Mouse (Mus musculus) layer of hippocampus, adult 18-20 months (tissue): ENCODE results near the gene Chrm1. TPM values are rescaled to one million over a fixed set of nuclear protein-coding genes. Genes with fewer than 3 reads are reported as not detected.

Experiments used
- DNase-seq, 2 experiments: peaks; one replicate each; pipeline ENCODE4 v3.0.0; 2022; ENCODE audit warnings: low spot score in 2 of 2
- long read RNA-seq: library from polyadenylated mRNA; stranded (forward); transcript quantifications from one replicate; pipeline ENCODE4 v2.0.0, GENCODE M21; 2021
- total RNA-seq, 2 experiments: library from RNA; stranded (reverse); gene quantifications; 2 replicates each; pipeline ENCODE4 v1.2.3; 2021

The Chrm1 gene
- total RNA-seq = 100 to 1,000 TPM; 178 to 184 TPM
- long read RNA-seq, full-length matches to known transcripts = 74 of 170 reads
- long read RNA-seq, partial matches to known transcripts = 61 of 170 reads
- long read RNA-seq, other reads (novel, unspliced or antisense) = 35 of 170 reads

GRCm38 (mm10) chr19:8663360-8663839 is at the start of gene Chrm1:
Chrm1 (plus strand) TSS chr19:8663789.
- peak in 1 of 2 experiments; percentile 75 for DNase-seq

GRCm38 (mm10) chr19:8614343-8614742 is 49.2 kb upstream of the Chrm1 start:
- DNase-seq = no peak

GRCm38 (mm10) chr19:8616314-8616713 is 47.3 kb upstream of the Chrm1 start:
- DNase-seq = no peak

GRCm38 (mm10) chr19:8617904-8618303 is 45.7 kb upstream of the Chrm1 start, which contains the start of gene Slc22a6:
Slc22a6 (plus strand) TSS chr19:8618039.
- no peak for DNase-seq

- no peak for DNase-seq
Measured at GRCm38 (mm10) chr19:8621098-8621497, 42.5 kb upstream of the Chrm1 start.

- no peak for DNase-seq
Measured at GRCm38 (mm10) chr19:8630249-8630648, 33.3 kb upstream of the Chrm1 start.

- no peak for DNase-seq
Measured at GRCm38 (mm10) chr19:8630826-8631225, 32.8 kb upstream of the Chrm1 start.

- no peak for DNase-seq
Measured at GRCm38 (mm10) chr19:8632029-8632428, 31.6 kb upstream of the Chrm1 start.

- DNase-seq = no peak
Measured at GRCm38 (mm10) chr19:8642086-8642485, 21.5 kb upstream of the Chrm1 start.

- no peak for DNase-seq
Measured at GRCm38 (mm10) chr19:8646393-8646792, 17.2 kb upstream of the Chrm1 start.

- DNase-seq = no peak
Measured at GRCm38 (mm10) chr19:8655833-8656232, 7.8 kb upstream of the Chrm1 start.

GRCm38 (mm10) chr19:8656341-8656740 is 7.2 kb upstream of the Chrm1 start:
- no peak for DNase-seq

- peak; percentile 79 to 81 for DNase-seq
Measured at GRCm38 (mm10) chr19:8661821-8662307, 1.7 kb upstream of the Chrm1 start.

GRCm38 (mm10) chr19:8662337-8662736 is 1.3 kb upstream of the Chrm1 start:
- peak; percentile 77 to 90 for DNase-seq

- DNase-seq = peak; percentile 87 to 88
Measured at GRCm38 (mm10) chr19:8663911-8664421, 377 bp downstream of the Chrm1 start.

- DNase-seq = no peak
Measured at GRCm38 (mm10) chr19:8664859-8665258, 1.3 kb downstream of the Chrm1 start.

- peak in 1 of 2 experiments; percentile 67 for DNase-seq
Measured at GRCm38 (mm10) chr19:8665746-8666145, 2.2 kb downstream of the Chrm1 start.

- DNase-seq = no peak
Measured at GRCm38 (mm10) chr19:8672859-8673258, 9.3 kb downstream of the Chrm1 start.

- no peak for DNase-seq
Measured at GRCm38 (mm10) chr19:8673336-8674063, 9.9 kb downstream of the Chrm1 start.

GRCm38 (mm10) chr19:8679031-8679779 is 15.6 kb downstream of the Chrm1 start:
- DNase-seq = no peak

- DNase-seq = no peak
Measured at GRCm38 (mm10) chr19:8681633-8682362, 18.2 kb downstream of the Chrm1 start.
